In genomic region chr19:25675866-25676440, GRCm38 (mm10) we compare ENCODE assay signal across 21 mouse cellular contexts. TPM values are rescaled to one million over a fixed set of nuclear protein-coding genes. Genes with fewer than 3 reads are reported as not detected.
DNase-seq lines count a peak whose midpoint lies in the region; ATAC-seq and TF ChIP-seq lines count a peak whose summit lies in the region.
"Had no signal": no experiment of that assay in that cellular context is flagged by ENCODE, and none has a peak within 500 bp of the region (broad histone marks: within the 10 kb centered on the region; RNA-seq: fewer than 3 reads in every experiment).

No protein-coding gene starts in this region.

- ATAC-seq in intestine, embryonic 14.5 days (replicated peaks; ENCODE audit: low FRiP score, low TSS enrichment, low read depth) = no peak
- ATAC-seq in intestine, postnatal 0 days = no peak
- ATAC-seq in limb, embryonic 12.5 days (ENCODE audit: insufficient number of reproducible peaks, insufficient read depth, low FRiP score, low TSS enrichment, low read depth) = no peak
- ATAC-seq in forebrain, embryonic 12.5 days (ENCODE audit: low FRiP score) = no peak
- ATAC-seq: CD4-positive, CD25-positive, alpha-beta regulatory T cell, adult 4 months; forebrain, embryonic 16.5 days; intestine, embryonic 16.5 days had no signal

- no peak overlapping the region for H3K27ac ChIP-seq in intestine, embryonic 14.5 days (ENCODE audit: low read depth)
- no peak overlapping the region for H3K27ac ChIP-seq in intestine, postnatal 0 days (ENCODE audit: low read depth, low read length)
- H3K27ac ChIP-seq in limb, embryonic 12.5 days = no peak overlapping the region
- no peak overlapping the region for H3K27ac ChIP-seq in forebrain, embryonic 12.5 days
- H3K27ac ChIP-seq: heart, embryonic 13.5 days; hindbrain, embryonic 13.5 days had no signal

- no peaks in the 10 kb centered on the region for H3K36me3 ChIP-seq in intestine, embryonic 14.5 days (ENCODE audit: control insufficient read depth, insufficient read depth, low read length)
- H3K36me3 ChIP-seq in intestine, postnatal 0 days (ENCODE audit: control insufficient read depth, insufficient read depth) = no peaks in the 10 kb centered on the region
- no peaks in the 10 kb centered on the region for H3K36me3 ChIP-seq in limb, embryonic 12.5 days
- no peaks in the 10 kb centered on the region for H3K36me3 ChIP-seq in forebrain, embryonic 12.5 days (replicated peaks)
- H3K36me3 ChIP-seq: G1E; heart, embryonic 13.5 days; hindbrain, embryonic 13.5 days had no signal

- WGBS in intestine, embryonic 14.5 days = 8% methylated on average over 9 of the region's 9 CpGs
- 13% methylated on average over 9 of the region's 9 CpGs for WGBS in intestine, postnatal 0 days
- WGBS in limb, embryonic 12.5 days = 8% methylated on average over 9 of the region's 9 CpGs
- WGBS in forebrain, embryonic 12.5 days = 5% methylated on average over 9 of the region's 9 CpGs

- peaks cover 6% of the 10 kb centered on the region; the same call in 1 of the 2 replicates for H3K4me1 ChIP-seq in intestine, embryonic 14.5 days (replicated peaks; ENCODE audit: control insufficient read depth, insufficient read depth, low read length)
- 0 out of 2 replicates have a peak, but pooled peaks cover 5% of the 10 kb centered on the region for H3K4me1 ChIP-seq in intestine, postnatal 0 days (replicated peaks; ENCODE audit: control insufficient read depth, insufficient read depth, low read length)
- H3K4me1 ChIP-seq in limb, embryonic 12.5 days (replicated peaks) = peaks cover 20% of the 10 kb centered on the region
- H3K4me1 ChIP-seq in forebrain, embryonic 12.5 days = peaks cover 27% of the 10 kb centered on the region

- H3K9ac ChIP-seq in intestine, embryonic 14.5 days (ENCODE audit: low read length) = no peak overlapping the region
- no peak overlapping the region for H3K9ac ChIP-seq in intestine, postnatal 0 days (ENCODE audit: low read depth, low read length)
- no peak overlapping the region for H3K9ac ChIP-seq in limb, embryonic 12.5 days (replicated peaks)
- no peak overlapping the region for H3K9ac ChIP-seq in forebrain, embryonic 12.5 days
- H3K9ac ChIP-seq: heart, embryonic 13.5 days; hindbrain, embryonic 13.5 days had no signal

- no peak overlapping the region for H3K4me2 ChIP-seq in intestine, embryonic 14.5 days (ENCODE audit: low read length)
- no peak overlapping the region for H3K4me2 ChIP-seq in intestine, postnatal 0 days (replicated peaks; ENCODE audit: low read depth)
- H3K4me2 ChIP-seq in limb, embryonic 12.5 days = peak overlapping the region; percentile 73; the same call in 1 of the 2 replicates
- no peak overlapping the region for H3K4me2 ChIP-seq in forebrain, embryonic 12.5 days
- H3K4me2 ChIP-seq: heart, embryonic 13.5 days; hindbrain, embryonic 13.5 days had no signal

- peaks cover 90% of the 10 kb centered on the region for H3K27me3 ChIP-seq in intestine, embryonic 14.5 days (replicated peaks; ENCODE audit: control insufficient read depth, insufficient read depth, low read length)
- peaks cover 77% of the 10 kb centered on the region for H3K27me3 ChIP-seq in intestine, postnatal 0 days (replicated peaks; ENCODE audit: control insufficient read depth, insufficient read depth, low read length)
- H3K27me3 ChIP-seq in limb, embryonic 12.5 days = peaks cover 85% of the 10 kb centered on the region
- H3K27me3 ChIP-seq in forebrain, embryonic 12.5 days = peaks cover 79% of the 10 kb centered on the region

- no peaks in the 10 kb centered on the region for H3K9me3 ChIP-seq in intestine, embryonic 14.5 days (ENCODE audit: control insufficient read depth, low read length)
- H3K9me3 ChIP-seq in intestine, postnatal 0 days (ENCODE audit: control insufficient read depth) = no peaks in the 10 kb centered on the region
- H3K9me3 ChIP-seq in limb, embryonic 12.5 days = no peaks in the 10 kb centered on the region
- H3K9me3 ChIP-seq in forebrain, embryonic 12.5 days = no peaks in the 10 kb centered on the region
- H3K9me3 ChIP-seq: heart, embryonic 13.5 days; hindbrain, embryonic 13.5 days had no signal

- TF ChIP-seq CTCF in intestine, postnatal 0 days (IDR thresholded peaks at IDR 0.05; ENCODE audit: low read depth) = no peak

- H3K4me3 ChIP-seq in intestine, embryonic 14.5 days (ENCODE audit: low read depth, low read length) = no peak overlapping the region
- H3K4me3 ChIP-seq in intestine, postnatal 0 days (ENCODE audit: low read depth, low read length) = no peak overlapping the region
- 0 out of 2 replicates have a peak overlapping the region, but pooled peaks have one; percentile 51 for H3K4me3 ChIP-seq in limb, embryonic 12.5 days (replicated peaks)
- no peak overlapping the region for H3K4me3 ChIP-seq in forebrain, embryonic 12.5 days (replicated peaks)
- H3K4me3 ChIP-seq: heart, embryonic 13.5 days; hindbrain, embryonic 13.5 days had no signal

- DNase-seq in embryo, embryonic 10.5 days (ENCODE audit: low spot score) = peak; percentile 45
- DNase-seq in embryo, embryonic 9.5 days (ENCODE audit: extremely low spot score) = no peak
- DNase-seq in intestine, embryonic 14.5 days (ENCODE audit: low spot score) = peak; percentile 54
- no peak for DNase-seq in lung, postnatal 14 days
- DNase-seq: adrenal gland, postnatal 10 days; B cell, adult 2 months; cerebellum, adult 11 months; cerebellum, adult 8-10 months; cerebellum, postnatal 14 days; gastrocnemius, postnatal 25 days; heart, postnatal 4 days had no signal

RNA-seq across cellular contexts. Expression of gene Dmrt2, which starts 3.7 kb away (rescaled TPM):
- polyA plus RNA-seq in intestine, embryonic 14.5 days (2014; fragmentation: Nextera tagmentation; extraction: Ambion mirVana) = 0.18 TPM in 1 of 2 replicates, not detected in the other
- 0.07 and 0.16 TPM in 2 replicates for polyA plus RNA-seq in intestine, postnatal 0 days (2015; fragmentation: Nextera tagmentation; extraction: Ambion mirVana)
- polyA plus RNA-seq in limb, embryonic 12.5 days (2016; fragmentation: Nextera tagmentation; extraction: Ambion mirVana) = 14.2 and 20.7 TPM in 2 replicates
- polyA plus RNA-seq in forebrain, embryonic 12.5 days (2016; fragmentation: Nextera tagmentation; extraction: Ambion mirVana) = 0.46 and 0.78 TPM in 2 replicates
- polyA plus RNA-seq: CD4-positive, CD25-positive, alpha-beta regulatory T cell, adult 4 months; G1E; heart, postnatal 0 days had no signal

Comparison
In these comparisons a context has a peak if more than half of its experiments do, and no peak if none do; other contexts are left out.
1. DNase-seq: peak in embryo, embryonic 10.5 days (single experiment) and intestine, embryonic 14.5 days (single experiment); none in embryo, embryonic 9.5 days (single experiment) and lung, postnatal 14 days (single experiment).